Mouse (Mus musculus): ENCODE results near the gene Runx1.
A peak's percentile ranks its signal among the peaks of the same experiment; 100 is the strongest.

Runx1 gene

DNA sequence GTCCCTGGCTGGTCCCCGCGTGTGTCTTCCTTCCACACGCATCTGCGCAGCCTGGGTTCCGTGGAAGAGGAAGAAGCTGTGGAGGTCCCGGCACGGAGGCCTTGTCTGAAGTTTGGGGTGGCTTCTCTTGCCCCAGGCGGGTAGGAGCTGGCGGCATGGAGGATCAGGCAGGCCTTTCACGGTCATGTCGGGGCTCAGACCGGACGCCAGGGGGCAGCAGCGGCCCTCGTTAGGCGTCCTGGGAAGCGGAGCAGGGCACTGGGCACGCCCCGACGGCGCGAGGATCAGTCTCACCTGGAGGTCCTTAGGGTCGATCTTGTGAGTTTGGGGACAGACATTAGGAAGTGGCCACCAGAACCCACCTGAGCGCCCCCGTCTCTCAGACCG is 127.3 kb downstream of the Runx1 start:
- peak; percentile 79 for DNase-seq (ENCODE audit: low read depth)

DNA sequence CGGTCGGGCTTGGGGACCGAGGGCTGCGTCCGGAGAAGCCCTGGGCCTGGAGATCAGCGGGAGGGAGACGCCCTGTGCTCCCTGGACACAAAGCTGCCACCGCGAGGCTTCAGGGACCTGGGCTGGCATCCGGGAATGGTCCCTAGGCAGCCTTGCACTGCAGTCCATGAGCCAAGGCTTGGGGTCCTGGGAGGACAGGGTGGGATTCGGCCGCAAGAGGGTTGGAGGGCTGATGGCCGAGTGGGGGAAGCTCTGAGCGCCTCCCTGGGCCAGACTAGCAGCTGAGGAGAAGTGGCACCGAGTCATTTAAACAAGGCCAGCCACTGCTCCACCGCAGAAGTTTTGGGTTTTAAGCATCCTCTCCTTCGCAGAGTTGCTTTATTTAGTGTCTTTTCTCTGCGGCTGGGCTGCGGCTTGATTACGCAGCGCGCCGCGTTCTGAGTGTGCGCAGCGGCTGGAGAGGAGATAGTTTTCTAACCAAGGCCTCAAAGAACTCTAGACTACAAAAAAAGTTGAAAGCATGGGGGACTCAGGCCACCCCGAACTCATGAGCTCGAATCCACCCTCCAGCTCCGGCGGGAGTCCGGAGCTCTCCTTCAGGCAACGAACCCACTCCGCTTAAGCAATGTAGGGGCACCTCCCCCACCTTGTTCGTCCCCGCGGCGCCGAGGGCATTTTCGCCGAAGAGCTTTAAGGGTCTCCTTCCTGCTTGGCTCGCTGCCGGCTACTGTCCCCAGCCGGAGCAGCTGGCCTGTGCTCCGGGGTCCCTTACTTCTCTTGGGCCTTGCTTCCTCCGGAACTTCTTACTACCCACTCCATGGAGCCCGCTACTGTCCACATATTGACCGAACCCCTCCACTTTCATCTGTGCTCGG is 128.0 kb downstream of the Runx1 start:
- DNase-seq (ENCODE audit: low read depth): no peak

DNA sequence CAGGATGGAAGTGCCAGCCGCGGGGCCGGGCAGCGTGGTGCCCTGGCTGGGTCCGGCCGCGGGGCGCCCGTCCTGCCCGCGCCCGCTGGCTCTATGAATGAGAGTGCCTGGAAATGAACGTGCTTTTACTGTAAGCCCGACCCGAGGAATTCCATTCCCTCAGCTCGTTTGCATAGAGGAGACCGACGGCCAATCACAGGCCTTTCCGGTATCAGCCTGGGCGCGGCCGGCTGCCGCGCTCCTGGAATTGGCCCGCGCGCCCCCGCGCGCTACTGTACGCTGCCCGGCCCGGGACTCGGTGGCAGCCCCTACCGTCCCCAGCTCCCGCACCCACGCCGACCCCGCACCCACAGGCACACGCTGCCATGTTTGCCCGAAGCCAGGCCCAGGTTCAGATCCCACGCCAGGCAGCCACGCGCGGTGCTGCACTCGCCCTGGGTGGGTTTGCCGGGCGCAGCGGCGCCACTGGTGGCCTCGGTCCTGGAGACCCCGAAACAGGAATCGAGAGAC is 128.7 kb downstream of the Runx1 start:
- DNase-seq (ENCODE audit: low read depth): peak; percentile 74

DNA sequence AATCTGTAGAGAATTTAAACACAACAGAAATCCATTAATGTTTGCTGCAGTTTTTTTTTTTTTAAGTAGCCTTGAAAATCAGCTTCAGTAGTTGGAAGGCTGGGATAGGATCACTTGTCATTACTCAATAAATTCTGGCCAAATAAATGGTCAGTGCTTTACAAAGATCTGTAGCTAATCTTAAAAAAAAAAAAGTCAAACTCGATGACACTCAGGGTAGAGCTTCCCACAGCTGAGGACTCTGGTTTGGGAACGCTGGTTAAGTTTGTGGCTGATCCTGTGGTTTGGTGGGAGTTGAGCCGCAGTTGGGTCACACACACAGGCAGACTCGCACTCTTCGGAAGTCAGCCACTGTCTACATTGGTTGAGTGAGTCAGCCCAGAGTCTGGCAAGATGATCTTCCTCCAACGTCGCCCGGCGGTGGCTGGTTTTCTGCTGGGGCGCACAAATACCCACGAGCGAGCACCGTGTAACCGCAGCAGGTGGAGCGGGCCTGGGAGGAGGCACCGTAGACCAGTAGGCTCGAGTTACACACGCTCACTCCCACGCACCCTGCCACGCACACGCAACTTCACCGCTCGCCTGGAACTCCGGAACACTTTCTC is 129.4 kb downstream of the Runx1 start:
- DNase-seq (ENCODE audit: low read depth): peak; percentile 70

DNA sequence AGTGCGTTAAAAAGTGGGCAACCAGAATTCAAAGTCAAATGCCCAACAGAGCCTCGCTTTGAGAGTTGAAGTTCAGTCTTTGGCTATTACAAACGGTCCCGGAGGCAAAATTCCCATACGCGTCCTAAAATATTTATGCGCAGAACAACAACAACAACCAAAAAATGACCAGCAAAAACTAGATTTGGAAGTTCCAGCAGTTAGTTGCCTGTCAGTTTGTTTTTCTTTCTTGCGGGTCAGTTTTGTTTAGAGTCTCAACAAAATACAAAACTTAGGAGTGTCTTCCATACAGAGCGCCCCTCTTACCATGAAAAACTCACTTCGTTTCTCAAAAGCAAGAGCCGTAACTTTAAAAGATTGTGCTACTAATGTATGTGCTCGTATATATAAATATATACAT is 130.0 kb downstream of the Runx1 start:
- DNase-seq (ENCODE audit: low read depth): no peak

DNA sequence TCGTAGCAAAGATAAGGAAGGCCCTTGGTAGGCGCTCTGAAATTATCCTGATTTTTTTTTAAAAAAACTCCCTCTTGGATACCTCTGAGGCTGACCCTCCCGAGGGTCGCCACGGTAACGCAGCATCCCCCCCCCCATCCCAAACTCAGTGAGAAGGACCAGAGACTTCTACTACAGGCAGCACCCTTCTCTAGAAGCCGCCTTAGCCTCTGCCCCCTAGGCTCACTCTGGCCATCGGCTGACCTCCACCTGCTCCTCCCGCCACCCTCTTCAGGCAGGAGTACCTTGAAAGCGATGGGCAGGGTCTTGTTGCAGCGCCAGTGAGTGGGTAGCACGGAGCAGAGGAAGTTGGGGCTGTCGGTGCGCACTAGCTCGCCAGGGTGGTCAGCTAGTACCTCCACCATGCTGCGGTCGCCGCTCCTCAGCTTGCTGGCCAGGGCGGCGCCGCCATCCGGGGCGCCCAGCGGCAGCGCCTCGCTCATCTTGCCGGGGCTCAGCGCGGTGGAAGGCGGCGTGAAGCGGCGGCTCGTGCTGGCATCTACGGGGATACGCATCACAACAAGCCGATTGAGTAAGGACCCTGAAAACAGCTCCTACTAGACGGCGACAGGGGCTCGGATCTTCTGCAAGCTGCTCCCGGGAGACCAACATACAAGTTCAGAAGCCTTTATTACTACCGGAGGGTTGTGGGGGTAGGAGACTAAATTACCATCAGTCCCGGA is 130.6 kb downstream of the Runx1 start:
- DNase-seq (ENCODE audit: low read depth): no peak

DNA sequence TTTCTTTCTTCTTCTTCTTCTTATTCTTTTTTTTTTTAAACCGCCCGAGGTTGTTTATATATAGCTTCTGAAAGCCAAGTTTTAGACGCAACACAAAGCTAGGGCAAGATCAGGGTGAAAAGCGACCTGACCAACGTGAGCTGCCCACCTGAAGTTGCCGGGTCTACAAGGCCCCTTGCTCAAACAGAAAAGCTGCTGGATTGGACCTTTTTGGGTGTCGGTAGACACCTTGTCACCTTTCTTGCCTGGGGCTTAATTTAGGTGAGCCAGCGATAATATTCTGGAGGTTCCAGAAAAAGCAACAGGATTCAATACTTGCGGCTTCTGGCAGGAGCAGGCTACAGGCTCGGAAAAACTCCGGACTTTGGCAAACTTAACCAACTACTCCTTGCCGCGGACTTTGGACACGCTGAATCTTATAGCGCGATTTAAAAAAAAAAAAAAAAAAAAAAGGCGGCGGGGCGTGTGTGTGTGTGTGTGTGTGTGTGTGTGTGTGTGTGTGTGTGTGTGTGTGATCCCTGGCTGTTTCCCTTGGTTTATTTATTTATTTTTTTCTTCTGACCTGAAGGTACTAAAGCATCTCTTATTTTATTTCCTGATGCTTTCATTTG is 131.3 kb downstream of the Runx1 start:
- DNase-seq (ENCODE audit: low read depth): no peak

DNA sequence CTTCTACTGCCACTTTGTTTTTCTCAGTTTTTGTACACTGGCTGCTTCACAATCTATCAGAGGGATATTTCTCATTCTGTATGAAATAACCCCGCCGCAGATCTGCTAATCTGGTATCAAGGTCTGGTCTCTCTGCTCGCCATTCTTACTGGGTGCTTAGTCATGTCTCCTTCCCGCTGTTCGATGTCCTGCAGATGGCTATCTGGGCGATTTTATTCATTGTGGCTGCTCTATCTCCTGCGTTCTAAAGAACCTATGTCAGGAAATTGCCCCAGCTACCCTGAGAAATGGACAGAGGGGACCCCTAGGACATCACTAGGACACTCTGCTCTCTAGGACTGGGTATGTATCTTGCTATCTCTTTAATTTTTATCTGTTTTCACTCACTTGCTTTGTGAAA is 135.2 kb downstream of the Runx1 start:
- no peak for DNase-seq (ENCODE audit: low read depth)

DNA sequence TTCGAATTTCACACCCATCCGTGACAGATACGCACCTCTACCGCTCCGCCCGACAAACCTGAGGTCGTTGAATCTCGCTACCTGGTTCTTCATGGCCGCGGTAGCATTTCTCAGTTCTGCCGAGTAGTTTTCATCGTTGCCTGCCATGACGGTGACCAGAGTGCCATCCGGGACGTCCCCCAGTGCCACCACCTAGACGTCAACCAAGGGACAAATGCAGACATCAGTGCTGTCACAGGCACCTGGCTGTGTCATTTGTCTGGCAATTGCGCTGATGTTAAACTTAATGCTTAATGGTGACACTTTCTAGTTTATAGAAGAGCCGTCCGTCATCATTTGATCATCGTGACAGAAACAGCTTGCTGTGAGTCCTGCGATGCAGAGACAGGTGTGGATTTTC is 137.0 kb downstream of the Runx1 start:
- no peak for DNase-seq (ENCODE audit: low read depth)

DNA sequence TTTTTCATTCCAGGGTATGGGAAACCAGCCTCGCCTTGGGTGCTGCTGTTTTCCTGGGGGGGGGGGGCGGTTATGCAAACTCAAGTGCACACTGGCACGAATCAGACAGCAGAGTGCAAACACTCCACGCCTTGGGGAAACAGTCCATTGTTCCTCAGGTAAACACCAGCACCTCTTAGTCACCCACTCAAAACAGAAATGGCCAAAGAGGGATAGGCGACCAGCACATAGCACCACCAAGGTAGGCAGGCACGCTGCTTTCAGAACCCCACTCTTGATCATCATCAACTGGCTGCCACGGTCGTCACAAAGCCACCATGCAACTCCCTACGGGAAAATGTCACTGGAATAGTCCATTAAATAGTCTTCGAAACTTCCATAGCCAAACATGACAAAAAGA is 139.0 kb downstream of the Runx1 start:
- no peak for DNase-seq (ENCODE audit: low read depth)

DNA sequence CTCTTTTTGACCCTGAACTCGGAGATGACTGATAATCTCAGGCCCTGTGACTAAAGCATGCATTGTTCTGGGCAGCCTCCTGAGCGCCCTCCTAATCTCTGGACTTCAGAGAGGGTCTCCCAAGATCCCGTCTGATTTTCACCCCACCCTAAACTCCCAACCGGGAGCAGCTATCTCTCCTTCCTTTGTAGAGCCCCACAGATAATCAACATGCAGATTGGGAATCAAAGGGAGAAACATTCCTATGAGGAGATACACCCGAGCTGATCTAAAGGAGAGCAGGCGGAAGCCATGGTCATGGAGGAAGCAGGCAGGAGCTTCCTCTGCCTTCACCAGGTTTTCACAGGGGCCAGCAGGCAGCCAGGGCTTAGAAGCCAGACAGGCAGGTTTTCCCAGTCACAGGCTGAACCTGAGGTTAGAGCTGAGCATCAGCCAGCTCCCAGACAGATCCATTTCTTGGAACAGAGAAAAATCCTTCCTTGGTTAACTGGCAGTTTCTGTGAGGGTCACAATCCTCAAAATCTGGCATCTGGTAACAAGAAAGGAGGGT is 140.1 kb downstream of the Runx1 start:
- no peak for DNase-seq (ENCODE audit: low read depth)

DNA sequence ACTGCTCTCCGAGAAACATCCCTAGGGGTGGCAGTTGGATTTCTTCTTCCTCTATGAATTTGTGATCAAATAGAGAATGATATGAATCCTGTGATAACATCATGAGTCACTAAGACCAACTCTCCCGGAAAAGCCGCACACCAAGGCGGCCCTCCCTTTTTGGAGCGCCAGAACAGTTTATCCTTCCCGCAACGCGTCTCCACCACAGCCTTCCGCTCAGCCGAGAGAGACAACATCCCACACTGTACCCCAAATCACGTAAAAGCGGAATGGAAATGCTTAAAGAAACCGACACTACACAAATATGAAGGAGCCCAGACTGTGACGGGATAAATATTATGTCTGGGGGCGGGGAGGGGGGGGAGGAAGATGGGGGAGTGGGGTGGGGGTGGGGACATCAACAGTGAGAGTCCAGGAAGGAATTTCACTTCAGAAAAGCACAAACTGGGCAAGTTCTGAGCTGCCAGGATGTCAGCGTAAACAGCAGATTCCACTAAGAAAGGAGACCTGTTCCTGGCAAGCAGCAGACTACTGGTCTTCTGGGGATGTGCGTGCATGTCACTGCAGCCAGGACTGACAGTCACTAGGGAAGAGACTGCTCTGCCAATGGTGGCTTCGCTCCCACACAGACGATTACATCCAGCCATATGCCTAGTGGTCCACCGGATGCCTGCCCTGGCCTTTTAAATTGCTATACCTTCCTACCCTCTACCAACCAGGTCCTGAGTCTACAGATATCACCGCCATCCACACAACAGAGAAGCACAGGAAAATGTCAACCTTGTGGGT is 141.3 kb downstream of the Runx1 start:
- no peak for DNase-seq (ENCODE audit: low read depth)

DNA sequence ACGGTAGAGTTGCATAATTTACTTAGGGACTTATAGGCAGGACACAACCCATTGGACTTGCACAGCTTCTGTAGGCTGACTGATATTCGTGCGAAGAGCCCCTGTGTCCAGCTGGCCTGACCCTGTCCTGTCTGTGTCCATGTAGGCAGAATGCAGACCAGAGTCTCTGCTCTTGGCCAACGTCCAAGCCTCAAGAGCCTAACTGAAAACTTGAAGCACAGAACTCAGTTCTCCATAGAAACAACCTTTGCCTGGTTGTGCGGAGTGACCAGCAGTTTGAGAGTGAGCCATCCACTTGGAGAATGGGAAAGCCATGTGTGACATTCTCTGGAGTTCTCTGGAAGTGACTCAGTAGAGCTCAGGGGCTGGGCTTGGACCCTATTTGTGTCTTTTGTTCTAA is 149.3 kb downstream of the Runx1 start:
- DNase-seq (ENCODE audit: low read depth): no peak

DNA sequence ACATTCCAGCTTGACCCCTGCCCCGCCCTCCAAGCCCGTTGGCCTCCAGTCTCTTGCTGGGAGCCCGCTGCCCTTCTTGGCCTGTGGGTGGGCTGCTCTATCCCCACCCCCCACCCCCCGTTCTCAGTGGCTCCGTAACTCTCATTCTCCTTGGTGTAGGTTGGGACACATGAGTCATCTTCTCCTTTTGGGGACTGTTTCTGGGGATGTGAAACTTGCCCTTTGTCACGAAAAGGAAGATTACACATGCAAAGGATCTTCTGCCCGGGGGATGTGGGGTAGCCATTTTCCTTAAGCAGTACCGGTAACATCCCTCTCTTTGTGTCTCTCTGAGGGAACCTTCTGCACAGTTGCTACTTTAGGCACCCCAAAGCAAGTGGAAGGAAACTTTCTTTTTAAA is 150.3 kb downstream of the Runx1 start:
- no peak for DNase-seq (ENCODE audit: low read depth)

DNA sequence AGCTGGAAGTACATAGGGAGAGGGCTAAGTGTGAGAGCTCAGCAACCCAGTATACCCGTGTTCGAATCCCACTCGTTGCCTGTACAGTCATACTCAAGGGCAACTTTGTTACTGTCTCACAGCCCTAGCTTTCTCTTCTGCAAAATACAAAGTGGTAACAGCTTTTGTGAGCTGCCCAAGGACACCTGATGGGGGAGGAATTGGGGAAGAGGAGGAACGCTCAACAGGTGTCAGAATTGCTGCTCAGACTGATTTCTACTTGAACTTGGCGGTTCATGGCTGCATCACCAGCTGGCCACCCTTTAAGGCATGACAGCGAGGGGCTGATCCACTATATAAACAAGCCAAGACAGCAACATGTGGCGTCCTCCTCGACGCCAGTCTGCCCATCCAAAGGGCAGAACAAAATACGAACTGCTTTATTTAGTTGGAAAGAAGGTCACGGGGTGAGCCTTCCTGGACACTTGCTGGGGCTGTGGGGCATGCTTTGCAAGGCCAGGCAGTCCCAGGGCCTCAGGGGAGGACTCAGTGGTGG is 151.0 kb downstream of the Runx1 start:
- DNase-seq (ENCODE audit: low read depth): no peak

DNA sequence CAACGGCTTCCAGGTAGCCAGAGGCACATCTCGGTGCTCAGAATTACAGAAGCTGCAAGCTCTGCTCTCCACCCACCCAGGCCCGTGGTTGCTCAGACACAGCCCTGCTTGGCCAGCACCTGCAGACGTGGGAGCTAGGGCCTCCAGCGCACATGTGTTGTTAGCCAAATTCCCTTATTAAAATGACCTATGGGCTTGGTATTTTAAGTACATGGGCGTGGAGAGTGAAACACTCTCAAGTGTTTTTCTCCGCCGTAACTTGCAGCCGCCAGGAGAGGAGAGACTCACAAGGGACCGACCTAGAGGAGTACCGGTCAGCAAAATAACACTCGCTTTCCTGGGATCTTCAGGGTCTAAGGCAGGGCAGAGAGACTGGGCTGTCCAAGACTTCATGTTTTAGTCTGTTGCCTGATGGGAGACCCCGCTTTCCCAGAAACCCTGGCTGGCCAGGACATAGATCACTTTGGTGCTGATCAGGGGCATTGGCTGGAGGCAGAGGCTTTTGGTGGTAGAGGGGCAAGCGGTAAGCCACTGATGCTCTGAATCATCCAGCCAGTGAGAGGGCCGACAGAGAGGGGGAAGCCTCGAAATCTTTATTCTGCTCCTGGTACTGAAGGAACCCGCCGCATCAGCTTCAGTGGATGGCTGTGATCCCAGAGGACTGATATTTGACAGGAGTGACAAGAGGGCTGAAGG is 151.7 kb downstream of the Runx1 start:
- DNase-seq (ENCODE audit: low read depth): no peak

DNA sequence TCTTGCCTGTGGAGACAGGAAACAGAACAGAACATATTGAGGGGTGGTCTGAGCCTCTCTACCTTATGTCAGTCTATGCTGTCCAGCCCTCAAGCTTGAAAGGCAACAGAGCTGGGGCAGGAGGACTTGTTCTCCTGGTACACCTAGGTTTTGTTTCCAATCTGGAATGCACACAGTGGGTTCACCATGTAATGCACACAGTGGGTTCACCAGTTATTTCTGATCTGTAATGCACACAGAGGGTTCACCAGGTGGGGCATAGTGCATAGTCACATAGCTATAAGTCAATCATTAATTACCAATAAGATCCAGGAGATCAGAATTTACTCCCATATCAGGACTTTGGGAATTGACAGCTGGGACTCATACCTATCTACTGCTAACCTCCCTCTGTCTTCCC is 157.1 kb downstream of the Runx1 start:
- no peak for DNase-seq (ENCODE audit: low read depth)

DNA sequence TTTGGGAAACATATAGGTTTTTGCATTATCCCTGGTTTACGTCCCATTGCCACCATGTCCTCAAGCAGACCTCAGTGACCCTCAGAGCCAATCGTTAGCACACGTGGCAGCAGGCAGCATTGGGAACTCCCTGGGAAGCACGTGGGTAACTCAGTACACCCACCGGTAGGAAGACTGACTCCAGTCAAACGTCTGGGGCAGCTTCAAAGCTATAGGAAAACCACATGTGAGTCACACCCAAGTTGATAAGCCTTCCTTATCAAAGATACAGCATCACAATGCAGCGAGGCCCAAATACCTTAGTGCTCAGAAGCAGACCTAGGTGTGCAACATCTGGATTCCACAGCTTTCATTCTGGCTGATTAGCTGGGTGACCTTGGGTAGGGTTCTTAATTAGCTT is 164.2 kb downstream of the Runx1 start:
- DNase-seq (ENCODE audit: low read depth): no peak

DNA sequence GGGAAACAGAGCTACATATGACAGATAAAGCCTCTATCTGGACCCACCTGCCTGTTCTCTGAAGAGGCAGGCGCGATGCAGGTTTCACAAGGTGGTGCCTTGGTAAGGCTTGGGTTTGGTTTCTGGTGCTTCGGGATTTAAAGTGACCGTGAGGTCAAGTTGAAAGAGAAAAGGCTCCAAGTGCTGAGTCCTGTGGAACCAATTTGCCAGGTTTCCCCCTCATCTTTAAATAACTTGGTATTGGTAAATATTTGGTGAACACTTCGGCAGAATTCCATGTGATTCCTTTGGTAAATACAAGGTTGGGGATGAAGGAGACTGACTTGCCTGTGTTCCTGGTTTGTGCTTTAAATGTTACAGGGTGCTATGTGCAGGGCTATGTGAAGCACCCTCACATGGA is 169.2 kb downstream of the Runx1 start:
- no peak for DNase-seq (ENCODE audit: low read depth)

DNA sequence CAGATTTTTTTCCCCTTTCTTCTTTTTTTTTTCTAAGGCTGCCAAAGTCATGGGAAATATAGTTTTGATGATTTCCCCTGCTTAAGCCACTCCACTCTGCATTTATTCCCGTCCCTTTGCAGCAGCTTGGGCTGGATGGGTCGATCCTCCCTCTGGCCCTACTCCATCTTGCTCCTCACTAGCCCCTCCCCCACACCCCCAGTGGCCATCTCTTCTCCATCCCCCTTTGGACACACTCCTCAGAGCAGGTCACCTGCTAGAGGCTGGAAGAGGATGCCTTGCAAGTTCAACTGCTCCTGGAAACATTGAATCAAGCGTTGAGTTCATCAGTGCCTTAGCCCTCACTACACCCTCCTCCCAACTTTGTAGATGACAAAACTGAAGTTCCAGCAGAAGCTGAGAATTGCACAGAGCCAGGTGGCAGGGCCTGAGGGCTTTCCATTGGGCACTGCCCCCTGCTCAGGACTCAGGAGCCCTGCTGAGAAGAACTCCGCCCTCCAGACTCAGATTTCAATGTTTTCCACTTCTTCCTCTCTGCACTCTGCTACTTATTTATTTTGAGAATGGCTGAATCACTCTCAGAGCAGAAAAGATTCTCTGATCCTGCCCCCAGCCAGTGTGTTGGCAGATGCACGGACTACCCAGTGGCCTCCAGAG is 171.5 kb downstream of the Runx1 start:
- no peak for DNase-seq (ENCODE audit: low read depth)
